Comparison of ENCODE assay signal across 7 mouse cellular contexts in the genomic region with DNA sequence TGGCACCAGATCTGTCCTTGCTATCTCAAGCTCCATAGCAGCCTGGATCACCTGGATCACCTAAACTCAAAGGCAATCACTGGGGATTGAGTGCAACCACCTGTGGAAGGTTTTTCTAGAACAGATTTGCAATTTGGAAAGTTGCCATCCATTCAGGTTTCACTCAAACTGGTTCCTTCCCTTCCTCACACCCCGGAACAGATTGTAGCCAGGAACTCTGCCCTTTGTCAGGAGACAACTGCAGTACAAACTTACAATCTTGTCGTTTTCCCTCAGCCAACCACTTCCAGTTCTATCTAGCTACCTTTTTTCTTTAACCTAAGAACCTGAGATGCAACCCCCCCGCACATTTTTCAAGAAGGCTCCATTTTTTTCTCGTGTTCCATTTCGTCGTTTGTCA. TPM values are rescaled to one million over a fixed set of nuclear protein-coding genes. Genes with fewer than 3 reads are reported as not detected.
A peak's percentile ranks its signal among the peaks of the same experiment; 100 is the strongest.
DNase-seq lines count a peak whose midpoint lies in the region; ATAC-seq and TF ChIP-seq lines count a peak whose summit lies in the region.

No protein-coding gene starts in this region.

- no peaks in the 10 kb centered on the region for H3K27me3 ChIP-seq in liver, adult 2 months (ENCODE audit: control insufficient read depth, insufficient read depth, low read length)
- no peaks in the 10 kb centered on the region for H3K27me3 ChIP-seq in forebrain, embryonic 12.5 days
- no peaks in the 10 kb centered on the region for H3K27me3 ChIP-seq in limb, embryonic 11.5 days (ENCODE audit: control insufficient read depth, insufficient read depth, low read length)
- H3K27me3 ChIP-seq in small intestine, adult 2 months (ENCODE audit: control insufficient read depth, insufficient read depth, low read length) = no peaks in the 10 kb centered on the region

- no peak overlapping the region for H3K9ac ChIP-seq in liver, adult 2 months (ENCODE audit: low read depth, low read length)
- no peak overlapping the region for H3K9ac ChIP-seq in forebrain, embryonic 12.5 days
- H3K9ac ChIP-seq in limb, embryonic 11.5 days (ENCODE audit: low read length) = no peak overlapping the region

- H3K79me2 ChIP-seq in liver, adult 2 months (ENCODE audit: control insufficient read depth, insufficient read depth, low read length) = peaks cover 12% of the 10 kb centered on the region

- peak overlapping the region; percentile 75 for H3K4me2 ChIP-seq in forebrain, embryonic 12.5 days
- H3K4me2 ChIP-seq in limb, embryonic 11.5 days (ENCODE audit: low read depth, severe bottlenecking) = peak overlapping the region; percentile 54

- H3K9me3 ChIP-seq in forebrain, embryonic 12.5 days = no peaks in the 10 kb centered on the region
- H3K9me3 ChIP-seq in limb, embryonic 11.5 days (ENCODE audit: control insufficient read depth, low read length) = no peaks in the 10 kb centered on the region

- peak overlapping the region; percentile 87; the same call in 1 of the 2 replicates for H3K27ac ChIP-seq in liver, adult 2 months (replicated peaks; ENCODE audit: insufficient read depth, low read depth, low read length)
- H3K27ac ChIP-seq in forebrain, embryonic 12.5 days = no peak overlapping the region
- H3K27ac ChIP-seq in limb, embryonic 11.5 days (replicated peaks; ENCODE audit: low read depth, low read length) = no peak overlapping the region
- H3K27ac ChIP-seq in small intestine, adult 2 months (ENCODE audit: insufficient read depth, low read depth, low read length) = peak overlapping the region; percentile 70; the same call in 1 of the 2 replicates

- WGBS in liver, adult 2 months = 30% methylated on average over 6 of the region's 6 CpGs
- 36% methylated on average over 6 of the region's 6 CpGs for WGBS in forebrain, embryonic 12.5 days
- WGBS in limb, embryonic 11.5 days = 33% methylated on average over 6 of the region's 6 CpGs
- WGBS in small intestine, adult 2 months = 17% methylated on average over 6 of the region's 6 CpGs

- H3K4me3 ChIP-seq in liver, adult 2 months (ENCODE audit: insufficient read depth, low read depth, low read length) = no peak overlapping the region
- H3K4me3 ChIP-seq in forebrain, embryonic 12.5 days (replicated peaks) = no peak overlapping the region
- no peak overlapping the region for H3K4me3 ChIP-seq in limb, embryonic 11.5 days (ENCODE audit: low read depth, low read length)
- no peak overlapping the region for H3K4me3 ChIP-seq in small intestine, adult 2 months (ENCODE audit: low read depth, low read length)

- H3K36me3 ChIP-seq in liver, adult 2 months (ENCODE audit: control insufficient read depth, insufficient read depth, low read length) = no peaks in the 10 kb centered on the region
- H3K36me3 ChIP-seq in forebrain, embryonic 12.5 days (replicated peaks) = no peaks in the 10 kb centered on the region
- no peaks in the 10 kb centered on the region for H3K36me3 ChIP-seq in limb, embryonic 11.5 days (ENCODE audit: control insufficient read depth, insufficient read depth, low read length)
- no peaks in the 10 kb centered on the region for H3K36me3 ChIP-seq in small intestine, adult 2 months (ENCODE audit: control insufficient read depth, insufficient read depth, low read length)

- TF ChIP-seq CTCF in liver, adult 2 months (IDR thresholded peaks at IDR 0.05; ENCODE audit: low read depth, low read length) = no peak
- no peak for TF ChIP-seq CTCF in small intestine, adult 2 months (IDR thresholded peaks at IDR 0.05; ENCODE audit: extremely low read depth, insufficient read length, insufficient replicate concordance, low read depth, low read length)

- no peak for DNase-seq in liver, adult 2 months (ENCODE audit: extremely low read depth, low read depth, low spot score)
- DNase-seq in liver = no peak
- DNase-seq in limb, embryonic 11.5 days (ENCODE audit: low spot score) = no peak
- no peak for DNase-seq in frontal cortex, postnatal 10 days (ENCODE audit: low spot score in 2 of 2)
- DNase-seq in gastrocnemius, postnatal 25 days = no peak

- ATAC-seq in forebrain, embryonic 12.5 days (ENCODE audit: low FRiP score) = no peak
- ATAC-seq in limb, embryonic 11.5 days (ENCODE audit: insufficient number of reproducible peaks, low FRiP score, low TSS enrichment, low read depth) = no peak

- TF ChIP-seq POLR2A in liver, adult 2 months (IDR thresholded peaks at IDR 0.05; ENCODE audit: extremely low read depth, insufficient read depth, low read length) = no peak
- TF ChIP-seq POLR2A in small intestine, adult 2 months (IDR thresholded peaks at IDR 0.05; ENCODE audit: low read depth, low read length) = no peak

- H3K4me1 ChIP-seq in liver, adult 2 months (ENCODE audit: control insufficient read depth, insufficient read depth, low read length) = peaks cover 14% of the 10 kb centered on the region
- peaks cover 29% of the 10 kb centered on the region for H3K4me1 ChIP-seq in forebrain, embryonic 12.5 days
- H3K4me1 ChIP-seq in limb, embryonic 11.5 days (ENCODE audit: control insufficient read depth, insufficient read depth, low read length) = peaks cover 18% of the 10 kb centered on the region
- peaks cover 9% of the 10 kb centered on the region for H3K4me1 ChIP-seq in small intestine, adult 2 months (ENCODE audit: control insufficient read depth, insufficient read depth, insufficient read length, low read length)

RNA-seq across cellular contexts. Expression of a gene that starts 0.8 kb away (rescaled TPM):
- 36.3 and 40.7 TPM in 2 replicates for total RNA-seq in liver, adult 2 months (2014; rRNA removed)
- 23.6 and 25.9 TPM in 2 replicates for polyA plus RNA-seq in liver, adult 2 months (2012; rRNA removed)
- polyA plus RNA-seq in forebrain, embryonic 12.5 days (2016; fragmentation: Nextera tagmentation; extraction: Ambion mirVana) = 38.1 and 41.2 TPM in 2 replicates
- polyA plus RNA-seq in limb, embryonic 11.5 days (2014; fragmentation: Nextera tagmentation; extraction: Ambion mirVana) = 26.4 and 31.3 TPM in 2 replicates
- 16.9 and 33.1 TPM in 2 replicates for polyA plus RNA-seq in small intestine, adult 2 months (2012; rRNA removed)
- total RNA-seq in gastrocnemius, postnatal 25 days (2021) = 10 to 100 TPM; 22.4 to 24.3 TPM

RNA-seq across cellular contexts. Expression of a gene that starts 12.0 kb away (rescaled TPM):
- total RNA-seq in liver, adult 2 months (2014; rRNA removed) = 104 and 136 TPM in 2 replicates
- polyA plus RNA-seq in liver, adult 2 months (2012; rRNA removed) = 308 and 315 TPM in 2 replicates
- 9.1 and 10.2 TPM in 2 replicates for polyA plus RNA-seq in forebrain, embryonic 12.5 days (2016; fragmentation: Nextera tagmentation; extraction: Ambion mirVana)
- 1.2 and 2.1 TPM in 2 replicates for polyA plus RNA-seq in limb, embryonic 11.5 days (2014; fragmentation: Nextera tagmentation; extraction: Ambion mirVana)
- 11.7 and 20.9 TPM in 2 replicates for polyA plus RNA-seq in small intestine, adult 2 months (2012; rRNA removed)
- under 1 TPM; 0.38 to 0.56 TPM for total RNA-seq in gastrocnemius, postnatal 25 days (2021)

RNA-seq across cellular contexts. Expression of a gene that starts 29.6 kb away (rescaled TPM):
- 12.4 and 13.7 TPM in 2 replicates for total RNA-seq in liver, adult 2 months (2014; rRNA removed)
- 17.3 and 22.7 TPM in 2 replicates for polyA plus RNA-seq in liver, adult 2 months (2012; rRNA removed)
- polyA plus RNA-seq in forebrain, embryonic 12.5 days (2016; fragmentation: Nextera tagmentation; extraction: Ambion mirVana) = 29.6 and 33.3 TPM in 2 replicates
- 42.2 and 42.4 TPM in 2 replicates for polyA plus RNA-seq in limb, embryonic 11.5 days (2014; fragmentation: Nextera tagmentation; extraction: Ambion mirVana)
- polyA plus RNA-seq in small intestine, adult 2 months (2012; rRNA removed) = 10.7 and 14.9 TPM in 2 replicates
- total RNA-seq in gastrocnemius, postnatal 25 days (2021) = 1 to 10 TPM; 2.6 to 4.7 TPM

RNA-seq across cellular contexts. Expression of a gene that starts 33.0 kb away (rescaled TPM):
- total RNA-seq in liver, adult 2 months (2014; rRNA removed) = 4.9 and 6.2 TPM in 2 replicates
- 4.5 and 4.7 TPM in 2 replicates for polyA plus RNA-seq in liver, adult 2 months (2012; rRNA removed)
- polyA plus RNA-seq in forebrain, embryonic 12.5 days (2016; fragmentation: Nextera tagmentation; extraction: Ambion mirVana) = 53.9 and 59.3 TPM in 2 replicates
- 66.5 and 68.5 TPM in 2 replicates for polyA plus RNA-seq in limb, embryonic 11.5 days (2014; fragmentation: Nextera tagmentation; extraction: Ambion mirVana)
- polyA plus RNA-seq in small intestine, adult 2 months (2012; rRNA removed) = 13.7 and 21.2 TPM in 2 replicates
- 100 to 1,000 TPM in 1 of 2 experiments, 10 to 100 TPM in 1; 95.6 to 126 TPM for total RNA-seq in gastrocnemius, postnatal 25 days (2021)

RNA-seq across cellular contexts. Expression of a gene that starts 52.5 kb away (rescaled TPM):
- 0.18 and 0.27 TPM in 2 replicates for total RNA-seq in liver, adult 2 months (2014; rRNA removed)
- polyA plus RNA-seq in liver, adult 2 months (2012; rRNA removed) = 0.37 and 0.61 TPM in 2 replicates
- not detected in 2 replicates for polyA plus RNA-seq in forebrain, embryonic 12.5 days (2016; fragmentation: Nextera tagmentation; extraction: Ambion mirVana)
- not detected in 2 replicates for polyA plus RNA-seq in limb, embryonic 11.5 days (2014; fragmentation: Nextera tagmentation; extraction: Ambion mirVana)
- polyA plus RNA-seq in small intestine, adult 2 months (2012; rRNA removed) = 3.3 and 3.8 TPM in 2 replicates
- under 1 TPM; 0.21 to 0.33 TPM for total RNA-seq in gastrocnemius, postnatal 25 days (2021)

Comparison
In these comparisons a context has a peak if more than half of its experiments do, and no peak if none do; other contexts are left out.
1. H3K27ac ChIP-seq: peak in liver, adult 2 months (single experiment) and small intestine, adult 2 months (single experiment); none in forebrain, embryonic 12.5 days (single experiment) and limb, embryonic 11.5 days (single experiment).
2. RNA of a gene that starts 12.0 kb away (polyA plus RNA-seq): 308 to 315 TPM in liver, adult 2 months; 11.7 to 20.9 TPM in small intestine, adult 2 months, 9.1 to 10.2 TPM in forebrain, embryonic 12.5 days and 1.2 to 2.1 TPM in limb, embryonic 11.5 days; every median in the first group is over 10 times any median in the second.